Mouse (Mus musculus): ENCODE measurements around the gene Pot1a. TPM values are rescaled to one million over a fixed set of nuclear protein-coding genes. Genes with fewer than 3 reads are reported as not detected.

Gene Pot1a
- 54.3 TPM for polyA plus RNA-seq (2017; shearing (Covaris generic))

DNA sequence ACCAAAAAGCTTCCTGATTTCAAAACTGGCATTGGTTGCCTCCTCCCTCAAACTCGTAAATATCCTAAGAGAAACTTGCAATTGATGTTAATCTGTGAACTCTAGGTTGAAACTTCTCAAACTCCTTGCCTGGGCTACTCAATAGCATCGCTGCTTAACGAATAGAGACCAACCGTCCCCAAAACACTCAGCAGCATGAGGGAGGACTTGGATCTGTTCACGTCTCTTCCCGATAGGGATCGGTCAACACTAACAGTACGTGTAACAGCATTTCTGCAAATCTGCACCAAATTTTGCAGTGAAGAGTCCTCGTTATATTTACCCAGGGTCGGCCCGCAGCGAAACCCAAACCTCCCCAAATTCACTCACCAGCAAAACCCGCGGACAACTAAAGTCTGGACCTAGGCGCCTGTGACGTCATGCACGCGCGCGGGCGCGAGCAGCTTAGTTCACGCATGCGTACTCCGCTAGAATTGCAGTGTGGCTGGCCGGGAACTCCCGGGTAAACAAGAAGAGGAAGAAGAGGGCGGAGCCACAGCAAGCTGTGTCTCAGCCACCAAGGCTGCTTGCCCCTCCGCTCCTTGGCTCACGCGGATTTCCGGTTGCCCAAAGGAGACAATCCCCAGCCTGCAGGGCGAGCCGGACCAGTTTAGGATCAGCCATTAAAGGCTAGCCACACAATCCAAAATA lies at the start of gene Pot1a:
Pot1a (minus strand) TSS at position 441 of the 690 bp plus-strand sequence.

Other genes with a start within 250 kb of the Pot1a start
- gene Gpr37, start 118.5 kb downstream of the Pot1a start, polyA plus RNA-seq (2017; shearing (Covaris generic)) = not detected